Mouse (Mus musculus) bone marrow, adult 2 months (tissue): Measurements from ENCODE around the gene Hoxb3.

ENCODE experiments used
- CTCF ChIP-seq: fragments of 200-500 bp; IDR thresholded peaks from 2 replicates; pipeline ENCODE4 v1.5.1; 2011; ENCODE audit warnings: low read length, control low read depth; ENCODE audit not compliant: control insufficient read depth, insufficient read depth
- POLR2A ChIP-seq: fragments of 200-500 bp; IDR thresholded peaks from 2 replicates; pipeline ENCODE4 v1.6.1; 2011; ENCODE audit warnings: low read depth, mild to moderate bottlenecking, control low read depth, low read length, borderline replicate concordance; ENCODE audit not compliant: control insufficient read depth

DNA sequence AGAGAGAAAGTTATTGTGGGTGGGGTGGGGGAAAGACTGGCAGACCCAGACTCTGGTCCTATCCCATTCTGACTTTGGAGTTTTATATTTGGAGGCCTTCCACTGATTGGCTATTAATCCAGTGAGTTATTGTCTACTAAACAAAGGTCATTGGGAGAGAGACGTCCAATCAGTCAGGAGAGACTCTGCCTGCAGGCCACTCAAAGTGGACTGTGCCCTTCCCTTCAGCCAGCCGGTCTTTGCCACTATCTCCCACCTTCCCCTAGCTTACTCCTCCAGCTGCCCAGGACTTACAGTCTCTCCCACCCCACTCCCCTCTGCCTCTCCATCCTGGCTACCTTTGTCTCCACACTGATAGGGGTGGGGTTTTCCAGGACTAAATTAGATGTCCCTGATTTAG, 13.5 kb downstream of the Hoxb3 start:
- TF ChIP-seq CTCF (no peak), POLR2A (no peak)
